Mouse (Mus musculus) heart, embryonic 14.5 days (tissue): ENCODE data around the gene Eif6. TPM values are rescaled to one million over a fixed set of nuclear protein-coding genes. Genes with fewer than 3 reads are reported as not detected.

ENCODE experiments used
- ATAC-seq: fragments of 200-750 bp; cut with Nextera tagmentation; 2 replicates; pipeline ENCODE4 v1.8.0; 2017; ENCODE audit warnings: low read depth, moderate TSS enrichment; ENCODE audit not compliant: insufficient number of reproducible peaks, insufficient read depth, low FRiP score
- H3K27ac ChIP-seq, 2 experiments: fragments of 200-500 bp in 1 of 2; fragments of 300-500 bp in 1 of 2; sonication (generic) in 1 of 2; replicated peaks in 1 of 2; 2 replicates each; pipeline ENCODE4 v1.5.1; 2012 to 2014; ENCODE audit warnings: low read depth in 2 of 2, low read length in 2 of 2, control low read depth in 1 of 2, mild to moderate bottlenecking in 1 of 2, mixed read lengths in 1 of 2; ENCODE audit not compliant: control insufficient read depth in 1 of 2, insufficient read depth in 1 of 2
- H3K27me3 ChIP-seq: fragments of 300-500 bp; sonication (generic); 2 replicates; pipeline ENCODE4 v1.6.1; 2014; ENCODE audit warnings: mild to moderate bottlenecking, low read length, control low read depth; ENCODE audit not compliant: control insufficient read depth, insufficient read depth
- H3K36me3 ChIP-seq: fragments of 300-500 bp; sonication (generic); 2 replicates; pipeline ENCODE4 v1.6.1; 2014; ENCODE audit warnings: mild to moderate bottlenecking, control low read depth, low read length, mixed read lengths; ENCODE audit not compliant: control insufficient read depth, insufficient read depth
- H3K4me1 ChIP-seq, 2 experiments: fragments of 200-500 bp in 1 of 2; fragments of 300-500 bp in 1 of 2; sonication (generic) in 1 of 2; 2 replicates each; pipeline ENCODE4 v1.6.1; 2012 to 2014; ENCODE audit warnings: low read length in 2 of 2, control low read depth in 1 of 2, mixed read lengths in 1 of 2; ENCODE audit not compliant: control insufficient read depth in 2 of 2, insufficient read depth in 2 of 2
- H3K4me2 ChIP-seq: fragments of 300-500 bp; sonication (generic); 2 replicates; pipeline ENCODE4 v1.6.1; 2014; ENCODE audit warnings: mild to moderate bottlenecking, low read length
- H3K4me3 ChIP-seq, 2 experiments: fragments of 200-500 bp in 1 of 2; fragments of 300-500 bp in 1 of 2; sonication (generic) in 1 of 2; 2 replicates each; pipeline ENCODE4 v1.5.1; 2012 to 2014; ENCODE audit warnings: low read length in 2 of 2, mild to moderate bottlenecking in 2 of 2, control low read depth in 1 of 2, low read depth in 1 of 2, moderate library complexity in 1 of 2; ENCODE audit not compliant: control insufficient read depth in 1 of 2, insufficient read depth in 1 of 2
- H3K9ac ChIP-seq: fragments of 300-500 bp; sonication (generic); 2 replicates; pipeline ENCODE4 v1.6.1; 2014; ENCODE audit warnings: mild to moderate bottlenecking, low read length
- H3K9me3 ChIP-seq: fragments of 300-500 bp; sonication (generic); 2 replicates; pipeline ENCODE4 v1.6.1; 2016; ENCODE audit warnings: low read length, control low read depth; ENCODE audit not compliant: control insufficient read depth
- WGBS: fragments of 180-500 bp; shearing (Covaris S2); extraction: QIAGEN DNeasy Blood & Tissue Kit; methylation state at CpG from one replicate; pipeline ENCODE4 v1.1.7; 2014; 5-methylcytosine and 5-hydroxymethylcytosine counted together
- polyA plus RNA-seq: library from polyadenylated mRNA; unstranded; fragments of >200 nt; fragmentation: Nextera tagmentation; extraction: Ambion mirVana; gene quantifications from 2 replicates; pipeline ENCODE4 v1.2.1, GENCODE M21; 2014

Eif6 gene
- polyA plus RNA-seq, 1 experiment from 2014 or later = 130 TPM

DNA sequence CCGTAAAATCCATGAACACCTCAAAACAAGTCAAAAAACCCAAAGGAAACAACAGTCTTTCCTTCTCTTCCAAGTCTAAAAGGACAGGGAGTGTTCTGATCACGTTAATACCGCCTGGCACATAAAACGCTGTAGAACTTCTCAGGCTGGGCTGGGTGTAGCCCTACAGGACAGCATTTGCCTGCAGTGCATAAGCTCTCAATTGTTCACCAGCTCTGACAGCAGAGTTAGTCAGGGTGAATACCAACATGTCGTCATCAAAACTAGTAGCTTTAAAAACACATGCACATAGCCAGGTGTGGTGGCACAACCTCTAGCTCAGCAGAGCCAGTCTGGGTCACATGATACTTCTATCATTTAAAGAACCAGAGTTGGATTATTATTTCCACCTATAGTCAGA is 5.9 kb downstream of the Eif6 start:
- no peaks in the 10 kb centered on the region for H3K9me3 ChIP-seq
- no peak overlapping the region for H3K4me2 ChIP-seq
- peaks cover 4 to 12% of the 10 kb centered on the region in 2 experiments; a peak in 3 of 4 replicates for H3K4me1 ChIP-seq
- ATAC-seq = no peak
- H3K27me3 ChIP-seq = no peaks in the 10 kb centered on the region
- no peak overlapping the region for H3K9ac ChIP-seq
- no peak overlapping the region for H3K27ac ChIP-seq
- 92% methylated on average over 5 of the region's 5 CpGs for WGBS
- H3K4me3 ChIP-seq = no peak overlapping the region
- H3K36me3 ChIP-seq = peaks cover 48% of the 10 kb centered on the region

DNA sequence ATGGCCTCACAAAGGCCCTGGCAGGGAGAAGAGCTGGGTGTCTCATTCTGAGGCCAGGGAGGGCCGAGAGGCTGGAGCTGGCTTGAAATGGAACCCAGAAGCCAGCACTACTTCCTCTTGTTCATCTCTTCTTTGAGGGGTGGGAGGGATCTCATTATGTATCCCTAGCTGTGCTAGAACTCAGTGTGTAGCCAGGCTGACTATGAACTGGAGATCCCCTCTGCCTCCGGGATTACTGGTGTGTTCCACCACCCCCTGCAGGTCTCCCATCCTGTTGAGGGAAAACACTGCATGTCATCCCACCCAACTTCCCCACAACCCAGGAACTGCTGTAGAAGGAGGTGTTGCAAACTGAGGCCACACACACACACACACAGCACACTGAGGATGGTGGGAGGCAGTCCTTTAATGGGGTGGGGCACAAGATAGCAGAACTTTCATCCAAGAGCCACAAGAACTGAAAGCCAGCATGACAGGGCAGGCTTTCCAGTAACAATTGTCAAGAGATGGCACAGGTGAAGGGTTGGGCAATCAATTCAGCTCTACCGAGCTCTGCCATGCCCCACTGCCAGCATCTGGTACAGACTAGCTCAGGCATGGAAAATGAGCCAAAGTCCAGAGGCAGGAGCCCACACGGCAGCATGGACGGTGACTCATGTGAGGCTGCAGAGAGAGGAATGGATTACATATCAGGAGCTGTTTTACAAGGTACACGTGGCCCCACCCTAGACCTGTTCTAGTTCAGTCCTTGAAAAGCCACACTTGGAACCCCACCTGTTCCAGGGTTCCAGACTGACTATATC is 7.1 kb downstream of the Eif6 start:
- H3K27me3 ChIP-seq = no peaks in the 10 kb centered on the region
- peaks cover 48% of the 10 kb centered on the region for H3K36me3 ChIP-seq
- peak overlapping the region; percentile 86; the same call in 1 of the 2 replicates for H3K9ac ChIP-seq
- H3K9me3 ChIP-seq = no peaks in the 10 kb centered on the region
- peak overlapping the region; percentile 69 to 70 for H3K4me3 ChIP-seq
- no peak for ATAC-seq
- H3K4me2 ChIP-seq = peak overlapping the region; percentile 85
- 57% methylated on average over 6 of the region's 6 CpGs for WGBS
- H3K27ac ChIP-seq = peak overlapping the region in 1 of 2 experiments; percentile 76; a peak in 1 of 4 replicates
- peaks cover 4 to 5% of the 10 kb centered on the region in 2 experiments; a peak in 2 of 4 replicates for H3K4me1 ChIP-seq

DNA sequence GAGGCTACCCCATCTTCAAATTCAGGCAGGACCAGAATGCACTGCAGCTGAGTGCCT is 7.5 kb downstream of the Eif6 start, which contains the start of gene BC029722:
Gene BC029722 (minus strand): TSS at position 35 of the 57 bp plus-strand sequence.
- H3K4me1 ChIP-seq = peaks cover 4 to 5% of the 10 kb centered on the region in 2 experiments; a peak in 2 of 4 replicates

DNA sequence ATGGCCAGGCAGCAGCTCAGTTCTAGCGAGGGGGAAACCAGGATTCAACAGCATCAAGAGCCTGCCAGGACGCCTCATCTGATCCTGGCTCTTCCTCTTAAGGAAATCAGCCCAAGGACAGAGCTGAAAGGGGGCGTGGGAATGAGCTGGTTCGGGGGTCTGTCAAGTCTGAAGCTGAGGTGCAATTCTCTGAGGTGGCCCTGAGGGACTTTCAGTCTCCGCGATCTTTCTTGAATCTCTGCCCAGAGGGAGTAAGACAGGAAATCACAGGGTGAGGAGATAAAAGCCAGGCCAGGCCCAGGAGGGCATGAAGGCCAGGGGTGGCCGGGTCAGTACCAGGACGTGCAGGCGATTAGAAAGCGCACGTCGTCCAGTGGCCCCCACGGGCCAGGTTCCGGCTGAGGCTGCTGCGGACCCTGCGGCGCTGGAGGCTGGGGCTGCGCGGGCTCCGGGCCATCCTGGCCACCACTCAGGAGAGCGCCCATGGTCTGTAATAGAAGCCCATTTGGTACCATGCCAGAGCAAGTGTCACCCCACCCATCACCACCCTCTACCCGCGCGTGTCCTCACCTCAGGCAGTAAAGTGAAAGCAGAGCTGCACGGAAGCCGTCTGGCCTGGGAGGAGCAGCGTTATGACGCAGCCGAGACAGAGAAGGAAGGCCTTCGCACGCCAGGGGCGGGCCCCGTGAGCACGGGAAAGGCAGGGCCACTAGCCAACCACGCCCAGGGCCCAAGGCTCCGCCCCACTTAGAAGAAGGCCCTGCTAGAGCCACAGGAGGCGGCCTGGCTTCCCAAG is 7.9 kb downstream of the Eif6 start:
- Histone ChIP-seq H3K9ac (peak overlapping the region; percentile 86), H3K4me1 (peaks cover 4 to 5% of the 10 kb centered on the region in 2 experiments; a peak in 2 of 4 replicates), H3K4me3 (peak overlapping the region; percentile 69 to 70), H3K27me3 (no peaks in the 10 kb centered on the region), H3K36me3 (peaks cover 43% of the 10 kb centered on the region), H3K9me3 (no peaks in the 10 kb centered on the region), H3K27ac (peak overlapping the region; percentile 54 to 76), H3K4me2 (peak overlapping the region; percentile 85)
- under 1% methylated on average over 37 of the region's 37 CpGs for WGBS
- ATAC-seq = peak; percentile 89

More for the DNA sequence above, 7.5 kb downstream of the Eif6 start, which contains the start of gene BC029722:
- Histone ChIP-seq H3K9me3 (no peaks in the 10 kb centered on the region), H3K27me3 (no peaks in the 10 kb centered on the region), H3K36me3 (peaks cover 48% of the 10 kb centered on the region), H3K4me3 (peak within 1 kb of the TSS; percentile 69 to 70), H3K9ac (peak within 1 kb of the TSS; percentile 86), H3K4me2 (peak within 1 kb of the TSS; percentile 85), H3K27ac (peak within 1 kb of the TSS; percentile 54 to 76)
- ATAC-seq = no peak

DNA sequence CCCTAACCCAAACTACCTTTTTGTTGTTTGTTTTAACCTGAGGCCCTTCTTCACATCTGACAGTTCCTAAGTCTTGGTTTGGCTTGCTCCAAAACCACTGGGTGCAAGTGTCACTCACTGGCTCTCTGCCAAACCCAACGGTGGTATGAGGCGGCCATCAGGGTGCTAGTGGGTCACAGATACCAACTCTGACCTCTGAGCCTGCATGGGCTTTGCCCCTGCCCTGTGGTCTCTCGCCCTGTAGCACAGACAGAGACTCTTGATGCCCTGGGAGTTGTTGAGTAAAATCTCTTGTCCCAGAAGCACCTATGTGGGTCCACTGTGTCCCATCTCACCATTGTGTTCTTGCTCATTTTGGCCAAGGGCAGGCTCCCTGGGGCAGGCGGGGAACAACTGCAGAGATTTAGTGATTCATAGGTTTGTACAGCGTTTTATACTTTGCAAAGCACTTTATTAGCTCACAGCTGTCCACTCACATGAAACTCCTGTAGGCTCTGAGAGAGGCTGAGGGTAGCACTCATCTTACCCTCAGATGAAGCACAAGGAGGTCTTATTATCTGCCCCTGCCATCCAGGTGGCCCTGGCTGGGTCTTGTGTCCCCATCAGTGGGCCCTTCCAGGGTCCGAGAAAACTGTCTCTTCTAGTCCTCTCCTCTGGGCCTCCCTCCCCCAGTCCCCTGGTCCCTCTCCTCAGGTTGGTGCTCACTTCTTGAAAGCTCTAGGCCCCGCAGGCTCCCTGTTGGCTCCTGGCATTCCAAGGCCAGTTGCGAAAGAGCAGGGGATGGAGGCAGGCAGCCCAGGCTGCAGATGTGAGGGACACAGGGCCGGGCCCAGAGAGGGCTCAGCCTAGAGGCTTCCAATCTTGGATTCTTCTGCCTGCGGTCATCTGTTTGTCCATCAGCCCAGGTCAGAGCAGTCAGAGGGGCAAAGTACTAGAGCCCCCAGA is 9.2 kb downstream of the Eif6 start:
- no peak overlapping the region for H3K4me2 ChIP-seq

DNA sequence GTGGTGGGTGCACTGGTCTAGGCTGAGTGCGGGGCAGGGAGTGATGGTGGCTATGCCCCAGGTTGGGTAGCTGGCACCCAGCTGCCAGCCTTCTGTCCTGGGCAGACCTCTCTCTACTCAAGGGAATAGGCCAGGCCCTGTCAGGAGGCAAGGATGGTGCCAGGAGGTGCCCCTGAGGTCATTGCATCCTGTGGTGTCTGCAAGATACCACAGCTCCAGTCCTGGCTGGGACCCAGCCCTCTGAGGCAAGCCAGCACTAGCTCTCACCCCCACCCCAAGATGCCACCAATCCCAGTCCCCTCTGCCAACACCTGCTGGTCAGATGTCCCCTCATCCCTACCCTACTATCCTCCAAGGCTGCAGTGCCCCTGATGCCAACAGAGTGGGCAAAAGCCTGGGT is 10.5 kb downstream of the Eif6 start:
- peaks cover 4 to 5% of the 10 kb centered on the region in 2 experiments; a peak in 2 of 4 replicates for H3K4me1 ChIP-seq
- H3K27ac ChIP-seq = no peak overlapping the region
- H3K4me2 ChIP-seq = no peak overlapping the region
- 100% methylated on average over 1 of the region's 1 CpGs for WGBS
- peaks cover 17% of the 10 kb centered on the region for H3K36me3 ChIP-seq
- H3K4me3 ChIP-seq = no peak overlapping the region
- no peaks in the 10 kb centered on the region for H3K27me3 ChIP-seq
- 0 out of 2 replicates have a peak, but pooled peaks cover 2% of the 10 kb centered on the region for H3K9me3 ChIP-seq
- no peak for ATAC-seq
- no peak overlapping the region for H3K9ac ChIP-seq

More for the DNA sequence above, 9.2 kb downstream of the Eif6 start:
- Histone ChIP-seq H3K9me3 (no peaks in the 10 kb centered on the region), H3K36me3 (peaks cover 31% of the 10 kb centered on the region), H3K4me1 (peaks cover 4 to 5% of the 10 kb centered on the region in 2 experiments; a peak in 2 of 4 replicates), H3K4me3 (no peak overlapping the region), H3K27ac (no peak overlapping the region), H3K27me3 (no peaks in the 10 kb centered on the region), H3K9ac (no peak overlapping the region)
- no peak for ATAC-seq
- WGBS = 77% methylated on average over 10 of the region's 10 CpGs

DNA sequence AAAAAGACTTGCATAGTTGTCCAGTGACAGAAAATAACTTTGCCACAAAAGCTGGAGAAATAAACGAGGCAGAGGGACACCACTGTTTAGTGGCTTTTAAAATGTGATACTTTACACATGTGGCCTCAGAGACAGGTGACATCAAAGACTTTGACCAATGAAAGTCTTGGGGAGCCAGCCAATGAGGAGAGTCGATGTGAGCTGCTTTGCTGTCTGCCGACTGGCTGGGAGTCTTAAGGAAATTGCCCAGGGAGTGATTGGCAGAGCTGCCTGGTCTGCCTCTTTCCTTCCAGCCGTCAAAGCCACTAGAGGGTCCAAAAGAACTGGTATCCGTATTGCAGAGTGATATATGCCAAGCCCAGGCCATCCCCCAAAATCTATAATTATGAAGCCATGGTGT is 11.9 kb downstream of the Eif6 start:
- H3K4me1 ChIP-seq = peaks cover 4 to 5% of the 10 kb centered on the region in 2 experiments; a peak in 2 of 4 replicates
- H3K27ac ChIP-seq = no peak overlapping the region
- H3K4me2 ChIP-seq = no peak overlapping the region
- peaks cover 4% of the 10 kb centered on the region for H3K36me3 ChIP-seq
- 0 out of 2 replicates have a peak, but pooled peaks cover 2% of the 10 kb centered on the region for H3K9me3 ChIP-seq
- H3K4me3 ChIP-seq = no peak overlapping the region
- H3K27me3 ChIP-seq = no peaks in the 10 kb centered on the region
- ATAC-seq = no peak
- H3K9ac ChIP-seq = no peak overlapping the region
- WGBS = 27% methylated on average over 5 of the region's 5 CpGs
